Mouse (Mus musculus): ENCODE results near the gene Lztfl1. TPM values are rescaled to one million over a fixed set of nuclear protein-coding genes. Genes with fewer than 3 reads are reported as not detected.
"Not testable (repeated sequence)": the region's sequence is repeated elsewhere in the genome, so short reads cannot be mapped to it uniquely, and the experiment has no call there.

Gene Lztfl1
- polyA plus RNA-seq, 1 experiment from 2014 or later: 40.2 TPM

DNA sequence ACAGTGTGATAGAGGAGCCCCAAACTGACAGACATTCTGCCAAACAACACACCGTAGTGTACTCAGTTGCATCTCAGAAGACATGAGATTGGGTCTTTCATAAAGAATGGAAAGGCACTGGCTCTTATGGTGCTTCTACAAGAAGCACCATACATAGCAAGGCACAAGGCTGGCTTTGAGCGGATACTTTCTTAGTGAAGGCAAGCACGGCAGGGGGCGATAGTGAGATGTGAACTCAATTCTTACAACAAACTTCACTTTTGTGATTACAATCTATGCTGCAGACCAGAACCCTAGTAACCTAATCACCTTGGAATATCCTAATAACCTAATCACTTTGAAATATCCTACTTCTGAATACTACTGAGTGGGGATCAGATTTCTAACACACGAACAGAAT, 51.9 kb downstream of the Lztfl1 start:
- Histone ChIP-seq H3K4me3 (no peak overlapping the region), H3K27me3 (ENCODE audit: low read depth, poor library complexity, severe bottlenecking) (no peaks in the 10 kb centered on the region), H3K36me3 (no peaks in the 10 kb centered on the region), H3K4me1 (no peaks in the 10 kb centered on the region), H3K9me3 (replicated peaks) (no peaks in the 10 kb centered on the region), H3K27ac (replicated peaks) (no peak overlapping the region)
- WGBS: 68% methylated on average over 5 of the region's 5 CpGs
- DNase-seq (ENCODE audit: low spot score): peak; percentile 29

DNA sequence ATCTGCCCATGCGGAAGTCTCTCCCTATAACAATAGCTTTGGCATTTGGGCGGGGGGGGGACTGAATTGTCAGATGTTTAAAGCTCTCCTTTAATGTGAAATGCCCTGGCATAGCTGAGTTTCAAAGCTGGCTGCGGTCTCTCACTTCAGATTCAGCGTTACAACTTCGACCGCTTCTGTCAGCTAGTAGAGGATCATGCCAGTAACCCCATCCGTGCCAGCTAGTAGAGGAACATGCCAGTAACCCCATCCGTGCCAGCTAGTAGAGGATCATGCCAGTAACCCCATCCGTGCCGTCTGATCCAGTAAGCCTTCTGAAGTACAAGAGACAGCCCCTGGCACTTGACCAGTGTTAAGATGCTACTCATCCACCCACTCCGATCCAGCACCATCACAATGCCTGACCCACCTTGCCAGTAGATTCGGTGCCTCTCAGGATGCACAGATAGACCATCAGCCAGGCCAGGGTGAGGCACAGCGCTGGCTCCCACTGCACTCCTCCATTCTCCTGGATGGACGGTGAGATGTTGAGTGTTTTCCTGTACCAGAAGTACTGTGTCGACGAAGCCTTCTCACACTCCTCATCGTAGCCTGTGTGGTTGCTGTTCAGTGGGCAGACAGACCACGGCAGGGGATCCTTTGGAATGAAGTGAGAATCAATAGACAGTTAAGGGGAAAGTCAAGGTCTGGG, 57.4 kb downstream of the Lztfl1 start:
- not testable (repeated sequence) for H3K27me3 ChIP-seq (ENCODE audit: low read depth, poor library complexity, severe bottlenecking); H3K36me3 ChIP-seq; H3K9me3 ChIP-seq (replicated peaks); H3K4me1 ChIP-seq; H3K27ac ChIP-seq (replicated peaks); H3K4me3 ChIP-seq; DNase-seq (ENCODE audit: low spot score)
- 87% methylated on average over 18 of the region's 18 CpGs for WGBS

GRCm38 (mm10) chr9:123658981-123659380, 58.5 kb downstream of the Lztfl1 start:
- Histone ChIP-seq H3K27ac (replicated peaks) (no peak overlapping the region), H3K9me3 (replicated peaks) (no peaks in the 10 kb centered on the region), H3K36me3 (no peaks in the 10 kb centered on the region), H3K27me3 (ENCODE audit: low read depth, poor library complexity, severe bottlenecking) (no peaks in the 10 kb centered on the region), H3K4me3 (no peak overlapping the region), H3K4me1 (no peaks in the 10 kb centered on the region)
- DNase-seq (ENCODE audit: low spot score): no peak

DNA sequence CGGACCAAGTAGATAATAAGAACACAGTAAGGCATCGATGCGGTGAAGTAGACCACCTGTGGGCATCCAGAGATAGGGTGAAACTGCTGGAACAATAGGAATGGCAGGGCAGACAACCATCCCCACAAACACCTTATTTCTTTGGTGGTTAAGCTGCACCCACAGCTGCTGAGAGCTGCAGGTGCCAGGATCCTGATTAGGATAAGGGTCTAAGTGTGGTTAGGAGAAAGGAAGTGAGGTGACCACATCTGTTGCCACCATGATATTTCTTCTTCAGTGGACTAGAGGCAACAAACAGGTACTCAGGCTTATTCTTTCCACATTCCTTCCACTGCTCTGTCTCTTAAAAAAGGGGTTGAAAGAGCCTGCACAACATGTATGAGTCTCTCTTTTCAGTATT, 60.0 kb downstream of the Lztfl1 start:
- H3K4me3 ChIP-seq: no peak overlapping the region
- no peaks in the 10 kb centered on the region for H3K27me3 ChIP-seq (ENCODE audit: low read depth, poor library complexity, severe bottlenecking)
- H3K27ac ChIP-seq (replicated peaks): no peak overlapping the region
- DNase-seq (ENCODE audit: low spot score): no peak
- no peaks in the 10 kb centered on the region for H3K36me3 ChIP-seq
- no peaks in the 10 kb centered on the region for H3K9me3 ChIP-seq (replicated peaks)
- no peaks in the 10 kb centered on the region for H3K4me1 ChIP-seq
- 87% methylated on average over 3 of the region's 3 CpGs for WGBS

DNA sequence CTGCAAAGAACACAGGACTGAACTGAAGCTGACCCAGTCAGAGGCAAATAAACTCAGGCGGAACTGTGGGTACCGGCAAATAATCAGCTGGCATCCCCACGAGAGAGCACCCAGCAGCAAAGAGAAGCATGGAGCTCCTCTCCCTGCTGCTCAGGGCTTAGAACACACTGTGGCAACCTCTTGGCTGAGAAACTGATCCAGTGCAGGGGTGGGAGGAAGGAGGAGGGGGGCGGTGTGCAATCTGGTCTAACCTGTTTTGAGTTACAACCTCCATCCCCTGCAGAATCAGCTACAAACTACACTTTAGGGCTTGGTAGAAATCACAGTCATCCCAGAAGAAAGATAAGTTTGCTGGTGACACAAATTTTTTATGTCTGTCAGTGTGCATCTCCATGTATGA, 66.1 kb downstream of the Lztfl1 start:
- H3K27ac ChIP-seq (replicated peaks): no peak overlapping the region
- no peak overlapping the region for H3K4me3 ChIP-seq
- H3K4me1 ChIP-seq: peaks cover 5% of the 10 kb centered on the region; the same call in 1 of the 2 replicates
- H3K27me3 ChIP-seq (ENCODE audit: low read depth, poor library complexity, severe bottlenecking): no peaks in the 10 kb centered on the region
- no peaks in the 10 kb centered on the region for H3K9me3 ChIP-seq (replicated peaks)
- 43% methylated on average over 4 of the region's 4 CpGs for WGBS
- no peak for DNase-seq (ENCODE audit: low spot score)
- H3K36me3 ChIP-seq: no peaks in the 10 kb centered on the region

GRCm38 (mm10) chr9:123649785-123650511, 67.5 kb downstream of the Lztfl1 start:
- no peaks in the 10 kb centered on the region for H3K9me3 ChIP-seq (replicated peaks)
- H3K4me3 ChIP-seq: no peak overlapping the region
- no peaks in the 10 kb centered on the region for H3K36me3 ChIP-seq
- H3K27me3 ChIP-seq (ENCODE audit: low read depth, poor library complexity, severe bottlenecking): no peaks in the 10 kb centered on the region
- H3K27ac ChIP-seq (replicated peaks): no peak overlapping the region
- H3K4me1 ChIP-seq: peaks cover 5% of the 10 kb centered on the region; the same call in 1 of the 2 replicates
- no peak for DNase-seq (ENCODE audit: low spot score)
- 84% methylated on average over 2 of the region's 2 CpGs for WGBS

Other genes starting within 250 kb of the Lztfl1 start
- 50.1 and 51.6 TPM in 2 replicates for gene Limd1, start 239.0 kb downstream of the Lztfl1 start, polyA plus RNA-seq (2016; fragmentation: Nextera tagmentation; extraction: Ambion mirVana)
- gene Sacm1l, start 187.9 kb downstream of the Lztfl1 start, polyA plus RNA-seq (2016; fragmentation: Nextera tagmentation; extraction: Ambion mirVana): 44.0 and 47.1 TPM in 2 replicates
- gene Slc6a20b, start 85.1 kb downstream of the Lztfl1 start, polyA plus RNA-seq (2016; fragmentation: Nextera tagmentation; extraction: Ambion mirVana): 0.20 and 0.30 TPM in 2 replicates
- gene Ccr9, start 39.3 kb downstream of the Lztfl1 start, polyA plus RNA-seq (2016; fragmentation: Nextera tagmentation; extraction: Ambion mirVana): 0.26 and 0.40 TPM in 2 replicates
- gene Slc6a20a, start 38.8 kb downstream of the Lztfl1 start, polyA plus RNA-seq (2016; fragmentation: Nextera tagmentation; extraction: Ambion mirVana): 2.7 and 3.5 TPM in 2 replicates
- 0.17 and 0.25 TPM in 2 replicates for gene Cxcr6, start 88.8 kb upstream of the Lztfl1 start, polyA plus RNA-seq (2016; fragmentation: Nextera tagmentation; extraction: Ambion mirVana)
- 10.8 and 12.0 TPM in 2 replicates for gene Fyco1, start 134.2 kb upstream of the Lztfl1 start, polyA plus RNA-seq (2016; fragmentation: Nextera tagmentation; extraction: Ambion mirVana)
- 0.02 TPM in 1 of 2 replicates, not detected in the other for gene Xcr1, start 144.3 kb upstream of the Lztfl1 start, polyA plus RNA-seq (2016; fragmentation: Nextera tagmentation; extraction: Ambion mirVana)

Data from midbrain, embryonic 10.5 days (tissue).